Mouse (Mus musculus) adrenal gland, adult 2 months (tissue): ENCODE measurements around the gene Wdr83. TPM values are rescaled to one million over a fixed set of nuclear protein-coding genes. Genes with fewer than 3 reads are reported as not detected.

ENCODE experiments used
- DNase-seq: peaks from one replicate; pipeline ENCODE4 v3.0.0; 2021
- polyA plus RNA-seq: library from polyadenylated mRNA; depleted of rRNA; stranded (reverse); fragments of >200 nt; gene quantifications from 2 replicates; pipeline ENCODE4 v1.2.3, GENCODE M21; 2012
- total RNA-seq, 2 experiments: library from RNA; stranded (reverse); gene quantifications; 2 replicates each; pipeline ENCODE4 v1.2.3; 2021

Gene Wdr83
- total and polyA plus RNA-seq, 3 experiments: 15.3 to 24.9 (median 17.4) TPM

DNA sequence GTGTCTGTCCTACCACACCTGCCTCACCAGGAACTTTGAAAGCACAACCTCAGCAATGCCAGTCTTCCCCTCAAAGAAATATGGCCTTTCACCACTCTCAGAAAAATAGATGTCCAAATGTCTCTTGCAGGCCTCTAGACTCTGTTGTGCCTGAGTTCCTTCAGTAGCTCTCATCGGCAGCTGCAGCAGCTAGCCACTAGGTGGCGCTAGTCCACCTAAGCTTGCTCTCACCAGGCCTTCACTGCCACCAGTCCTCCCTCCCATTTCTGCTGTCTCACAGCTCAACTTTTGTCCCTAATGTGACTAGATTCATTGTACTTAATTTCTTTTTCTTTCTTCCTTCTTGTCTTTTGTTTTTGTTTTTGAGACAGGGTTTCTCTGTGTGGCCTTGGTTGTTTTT lies 4.1 kb downstream of the Wdr83 start:
- DNase-seq: peak; percentile 81

DNA sequence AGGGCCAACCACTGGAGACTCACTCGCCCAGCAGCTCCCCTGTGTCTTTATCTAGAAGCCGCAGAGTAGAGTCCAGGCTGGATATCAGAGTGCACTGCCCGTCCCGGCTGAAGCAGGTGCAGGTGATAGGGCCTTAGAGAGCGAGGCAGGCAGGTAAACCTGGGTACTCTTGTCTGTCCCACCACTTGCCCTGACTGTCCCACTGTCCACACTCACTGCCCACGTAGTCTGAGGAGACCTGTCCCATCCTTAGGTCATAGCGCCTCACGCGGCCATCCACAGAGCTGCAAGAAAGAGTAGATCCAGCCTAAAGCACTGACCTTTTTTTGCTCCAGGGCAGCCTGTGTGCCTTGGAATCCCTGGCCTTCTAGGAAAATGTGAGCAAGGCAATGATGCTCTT lies 5.1 kb downstream of the Wdr83 start:
- peak; percentile 54 for DNase-seq

- DNase-seq: no peak
These were observed 6.5 kb downstream of the Wdr83 start for GRCm38 (mm10) chr8:85074617-85075016.

DNA sequence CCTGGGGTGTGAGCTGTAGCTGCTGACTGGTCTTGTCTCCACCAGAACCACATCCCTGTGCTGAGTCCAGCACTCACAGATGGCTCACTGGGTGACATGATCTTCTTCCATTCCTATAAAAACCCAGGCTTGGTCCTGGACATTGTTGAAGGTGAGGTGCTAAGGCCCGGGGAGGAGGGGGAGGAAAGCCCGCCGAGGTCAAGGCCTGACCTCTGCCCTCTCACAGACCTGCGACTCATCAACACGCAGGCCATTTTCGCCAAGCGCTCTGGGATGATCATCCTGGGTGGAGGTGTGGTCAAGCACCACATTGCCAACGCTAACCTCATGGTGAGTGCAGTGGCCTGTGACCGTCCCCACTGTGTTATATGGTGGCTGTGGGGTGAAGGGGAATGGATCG lies 6.9 kb downstream of the Wdr83 start:
- no peak for DNase-seq

GRCm38 (mm10) chr8:85073041-85073612 lies 8.0 kb downstream of the Wdr83 start:
- DNase-seq: no peak

DNA sequence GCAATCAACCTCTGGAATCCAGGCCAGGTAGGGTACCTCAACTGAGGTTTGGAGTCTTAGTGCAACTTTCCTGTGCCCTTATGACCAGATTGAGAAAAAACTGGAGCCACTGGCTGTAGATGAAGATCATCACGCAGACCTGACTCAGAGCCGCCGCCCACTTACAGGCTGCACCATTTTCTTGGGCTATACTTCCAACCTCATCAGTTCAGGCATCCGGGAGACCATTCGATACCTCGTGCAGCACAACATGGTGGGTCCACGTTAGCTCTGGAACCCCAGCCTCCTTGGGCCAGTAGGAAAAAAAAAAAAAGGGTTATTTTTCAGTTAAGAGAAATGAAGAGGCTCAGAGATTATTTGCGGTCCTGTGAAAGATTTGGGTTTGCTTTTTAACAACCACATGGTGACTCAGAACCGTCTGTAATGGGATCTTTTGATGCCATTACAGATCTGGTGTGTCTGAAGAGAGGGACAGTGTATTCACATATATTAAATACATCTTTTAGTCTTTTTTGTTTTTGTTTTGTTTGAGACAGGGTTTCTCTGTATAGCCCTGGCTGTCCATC lies 8.7 kb downstream of the Wdr83 start:
- no peak for DNase-seq

DNA sequence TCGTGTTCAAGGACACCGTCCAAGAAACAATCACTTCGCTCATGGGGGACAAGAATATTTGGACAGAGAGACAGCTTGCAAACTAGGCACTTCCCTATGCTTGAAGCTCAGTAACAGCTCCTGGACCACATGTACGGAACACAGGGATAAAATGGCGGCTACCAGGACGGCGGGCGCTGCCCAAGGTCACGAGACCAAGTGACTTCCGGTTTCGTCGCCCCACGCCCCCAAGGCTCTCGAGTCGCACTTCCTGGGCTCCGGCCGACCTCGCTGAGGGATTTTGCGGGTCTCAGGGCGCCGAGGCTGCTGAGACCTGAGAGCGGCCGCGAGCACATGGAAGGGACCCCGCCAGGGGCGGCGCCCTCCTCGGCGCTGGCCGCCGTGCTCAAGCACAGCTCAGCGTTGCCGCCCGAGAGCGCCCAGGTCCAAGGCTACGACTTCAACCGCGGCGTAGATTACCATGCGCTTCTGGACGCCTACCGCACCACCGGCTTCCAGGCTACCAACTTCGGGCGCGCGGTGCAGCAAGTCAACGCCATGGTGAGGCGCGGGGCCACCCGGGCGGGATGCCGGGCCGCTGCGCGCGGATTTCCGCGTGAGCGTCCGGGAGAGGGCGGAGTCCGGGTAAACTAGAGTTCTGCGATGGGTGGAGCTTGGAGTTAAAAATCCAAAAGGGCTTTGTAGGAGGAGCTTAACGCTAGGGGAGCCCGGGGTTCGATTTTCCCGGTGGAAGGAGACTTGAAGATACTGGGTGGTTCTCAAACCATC lies 9.4 kb downstream of the Wdr83 start, which contains the start of gene Dhps:
Gene Dhps (plus strand): TSS at position 244 of the 768 bp plus-strand sequence.
- DNase-seq: peak; percentile 93

- DNase-seq: peak; percentile 53
These were observed 10.1 kb downstream of the Wdr83 start for GRCm38 (mm10) chr8:85071041-85071440.

- no peak for DNase-seq
These were observed 13.1 kb downstream of the Wdr83 start, which contains the start of gene Gm5741 for GRCm38 (mm10) chr8:85067982-85068381. Gene Gm5741 (minus strand): TSS chr8:85067982.

DNA sequence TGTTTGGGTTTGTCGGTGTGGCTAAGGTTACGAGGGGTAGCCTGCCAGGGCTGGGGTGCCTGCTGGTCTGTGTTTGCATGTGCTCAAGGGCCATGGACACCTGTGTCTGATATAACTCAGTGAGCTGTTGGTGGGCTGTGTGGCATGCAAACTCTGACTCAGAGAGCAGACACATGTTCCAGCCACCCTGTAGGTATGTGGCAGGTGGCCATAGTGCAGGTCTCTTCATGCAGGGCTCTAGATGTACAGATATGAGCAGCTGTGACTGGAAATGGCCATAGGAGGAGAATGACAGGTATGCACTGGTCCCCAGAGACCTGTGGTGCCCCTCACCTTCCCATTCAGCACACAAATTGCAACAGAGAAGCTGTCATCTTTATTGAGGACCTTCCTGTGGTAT lies 14.0 kb downstream of the Wdr83 start:
- DNase-seq: no peak

GRCm38 (mm10) chr8:85065213-85065612 lies 15.9 kb downstream of the Wdr83 start:
- no peak for DNase-seq

DNA sequence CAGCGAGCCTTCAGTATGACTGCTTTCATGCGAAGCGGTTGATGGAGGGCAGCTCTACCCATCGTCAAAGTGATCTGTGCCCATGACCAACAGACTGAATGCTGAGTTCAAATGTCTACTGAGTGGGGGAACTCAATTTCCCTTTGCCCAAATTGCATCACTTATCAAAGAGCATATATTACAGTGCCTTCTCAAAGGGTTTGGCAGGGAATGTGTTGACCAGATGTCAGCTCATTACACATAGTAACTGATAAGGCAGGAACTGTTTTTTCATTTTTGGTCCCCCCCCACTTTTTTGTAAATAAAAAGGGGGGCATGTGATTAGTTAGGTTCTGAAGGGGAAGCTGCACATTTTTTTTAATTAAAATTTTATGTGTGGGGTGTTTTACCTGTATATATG lies 18.5 kb downstream of the Wdr83 start:
- DNase-seq: no peak

DNA sequence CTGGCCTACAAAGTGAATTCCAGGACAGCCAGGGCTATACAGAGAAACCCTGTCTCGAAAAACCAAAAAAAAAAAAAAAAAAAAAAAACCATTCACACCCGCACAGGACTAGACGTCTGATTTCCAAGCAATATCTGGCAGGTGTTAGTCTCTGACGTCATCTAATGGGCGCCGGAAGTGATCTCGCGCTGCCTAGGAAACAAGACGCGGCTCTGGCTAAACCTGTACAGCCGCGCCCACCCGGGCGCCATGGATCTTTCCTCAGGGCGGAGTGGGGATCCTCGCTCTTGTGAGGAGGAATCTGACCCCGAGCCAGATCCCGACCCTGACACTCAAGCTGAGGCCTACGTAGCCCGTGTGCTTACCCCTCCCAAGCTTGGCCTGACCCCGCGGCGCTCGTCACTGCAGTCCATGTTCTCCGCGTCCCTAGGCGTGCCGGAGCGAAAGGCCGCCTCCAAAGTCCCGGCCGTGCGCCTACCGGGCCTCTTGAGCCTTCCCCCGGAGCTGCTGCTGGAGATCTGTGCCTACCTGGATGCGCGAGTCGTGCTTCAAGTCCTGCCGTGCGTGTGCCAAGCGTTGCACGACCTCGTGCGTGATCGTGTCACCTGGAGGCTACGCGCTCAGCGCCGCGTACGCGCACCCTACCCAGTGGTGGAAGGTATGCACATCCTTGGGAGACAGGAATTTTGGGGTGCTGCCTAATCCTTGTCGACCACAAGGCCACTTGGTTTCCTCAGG lies 21.1 kb downstream of the Wdr83 start, which contains the start of gene Fbxw9:
Gene Fbxw9 (plus strand): TSS at position 177 of the 738 bp plus-strand sequence.
- DNase-seq: peak; percentile 91

GRCm38 (mm10) chr8:85057367-85057766 lies 23.7 kb downstream of the Wdr83 start:
- DNase-seq: peak; percentile 56

DNA sequence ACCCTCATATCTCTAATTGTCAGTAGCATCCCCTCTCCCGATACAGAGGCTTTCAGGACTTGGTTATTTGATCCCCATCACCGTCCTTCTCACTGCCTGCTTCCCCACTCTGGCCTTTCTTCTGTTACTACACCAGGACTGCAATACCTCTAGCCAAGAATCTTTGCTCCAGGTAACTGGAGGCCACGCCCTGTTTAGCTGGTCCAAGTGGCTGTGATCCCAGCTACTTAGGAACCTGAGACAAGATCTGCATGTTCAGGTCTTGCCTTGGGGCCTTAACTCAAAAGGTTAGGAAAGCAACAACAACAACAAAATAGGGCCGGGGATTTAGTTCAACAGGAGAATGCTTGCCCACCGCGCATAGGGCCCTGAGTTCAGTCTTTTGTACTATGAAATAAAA lies 37.5 kb downstream of the Wdr83 start:
- no peak for DNase-seq

GRCm38 (mm10) chr8:85037681-85038531 lies 43.2 kb downstream of the Wdr83 start:
- DNase-seq: peak; percentile 76

DNA sequence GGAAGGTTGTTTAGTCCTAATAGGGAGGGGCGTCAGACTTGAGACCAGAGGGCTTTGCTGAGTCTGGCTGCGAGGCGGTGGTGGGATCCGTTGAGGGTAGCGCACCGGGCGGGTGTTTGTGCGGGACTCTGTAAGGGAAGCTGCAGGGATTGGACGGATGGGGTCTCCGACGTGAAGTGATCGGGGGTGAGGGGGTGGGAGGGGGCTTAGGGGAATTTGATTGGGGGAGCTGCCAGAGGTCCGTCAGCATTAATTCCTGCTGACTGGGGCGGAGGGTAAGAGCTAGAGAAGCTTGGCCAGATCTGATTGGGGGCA lies 43.8 kb downstream of the Wdr83 start:
- peak; percentile 35 for DNase-seq

- DNase-seq: peak; percentile 95
These were observed 44.3 kb downstream of the Wdr83 start, which contains the start of gene Tnpo2 for GRCm38 (mm10) chr8:85036718-85037365. Gene Tnpo2 (plus strand): TSS chr8:85036915.

- DNase-seq: no peak
These were observed 44.8 kb downstream of the Wdr83 start for GRCm38 (mm10) chr8:85036381-85036717.

GRCm38 (mm10) chr8:85035728-85036310 lies 45.3 kb downstream of the Wdr83 start:
- DNase-seq: peak; percentile 57
